Mouse (Mus musculus) frontal cortex, postnatal 25 days (tissue): ENCODE measurements at regions not wholly inside any gene's neighbourhood (a gene's known extent, or its start where the extent isn't known, plus 50 kb on each side); places are given as distances from the start of the nearest gene placed in this dataset.

Source experiments
- DNase-seq, 2 experiments: peaks; one replicate each; pipeline ENCODE4 v3.0.0; 2022; ENCODE audit warnings: low spot score in 2 of 2

- no peak for DNase-seq
Observed at GRCm38 (mm10) chr3:15112177-15112838, 219.8 kb downstream of the Gm9733 start.

- DNase-seq, result no peak
Observed at GRCm38 (mm10) chr3:15118634-15119356, 213.3 kb downstream of the Gm9733 start.

GRCm38 (mm10) chr3:15126736-15127135 lies 205.4 kb downstream of the Gm9733 start:
- no peak for DNase-seq

GRCm38 (mm10) chr3:15128370-15128769 lies 203.7 kb downstream of the Gm9733 start:
- DNase-seq, result no peak

- no peak for DNase-seq
Observed at GRCm38 (mm10) chr3:15128960-15129359, 203.1 kb downstream of the Gm9733 start.

GRCm38 (mm10) chr3:15129729-15130369 lies 202.3 kb downstream of the Gm9733 start:
- DNase-seq, result no peak

GRCm38 (mm10) chr3:15132136-15132535 lies 200.0 kb downstream of the Gm9733 start:
- DNase-seq, result no peak

- no peak for DNase-seq
Observed at GRCm38 (mm10) chr3:15139550-15139949, 192.6 kb downstream of the Gm9733 start.

- no peak for DNase-seq
Observed at GRCm38 (mm10) chr3:15153710-15154109, 178.4 kb downstream of the Gm9733 start.

- peak; percentile 16 to 19 for DNase-seq
Observed at GRCm38 (mm10) chr3:15154153-15154552, 177.9 kb downstream of the Gm9733 start.

- no peak for DNase-seq
Observed at GRCm38 (mm10) chr3:15156681-15157080, 175.4 kb downstream of the Gm9733 start.

GRCm38 (mm10) chr3:15157842-15158241 lies 174.3 kb downstream of the Gm9733 start:
- no peak for DNase-seq

GRCm38 (mm10) chr3:15158926-15159325 lies 173.2 kb downstream of the Gm9733 start:
- no peak for DNase-seq

- DNase-seq, result no peak
Observed at GRCm38 (mm10) chr3:15159965-15160714, 172.0 kb downstream of the Gm9733 start.

- no peak for DNase-seq
Observed at GRCm38 (mm10) chr3:15175811-15176210, 156.3 kb downstream of the Gm9733 start.

GRCm38 (mm10) chr3:15179079-15179812 lies 152.9 kb downstream of the Gm9733 start:
- no peak for DNase-seq

GRCm38 (mm10) chr3:15181111-15181510 lies 151.0 kb downstream of the Gm9733 start:
- DNase-seq, result no peak

GRCm38 (mm10) chr3:15186731-15187130 lies 145.4 kb downstream of the Gm9733 start:
- DNase-seq, result no peak

- peak; percentile 57 to 64 for DNase-seq
Observed at GRCm38 (mm10) chr3:15194362-15194761, 137.7 kb downstream of the Gm9733 start.

- no peak for DNase-seq
Observed at GRCm38 (mm10) chr3:15196101-15196500, 136.0 kb downstream of the Gm9733 start.

- DNase-seq, result no peak
Observed at GRCm38 (mm10) chr3:15198086-15198485, 134.0 kb downstream of the Gm9733 start.
